Mouse (Mus musculus) gastrocnemius, postnatal 14 days (tissue): Measurements from ENCODE around the gene Cacnb3. TPM values are rescaled to one million over a fixed set of nuclear protein-coding genes. Genes with fewer than 3 reads are reported as not detected.
A peak's percentile ranks its signal among the peaks of the same experiment; 100 is the strongest.
"Not testable (repeated sequence)": the region's sequence is repeated elsewhere in the genome, so short reads cannot be mapped to it uniquely, and the experiment has no call there.

Experiments
- DNase-seq: peaks from one replicate; pipeline ENCODE4 v3.0.0; 2021; ENCODE audit warnings: mixed read lengths
- intact Hi-C: fragments of 180-260 bp; cut with DNase I; formaldehyde crosslinking; loops from one replicate; pipeline ENCODE4 v1.15.1; 2025; ENCODE audit warnings: low total_unique reads
- long read RNA-seq, 2 experiments: library from polyadenylated mRNA; stranded (forward); transcript quantifications; one replicate each; pipeline ENCODE4 v2.0.0; 2021
- total RNA-seq, 2 experiments: library from RNA; stranded (reverse); gene quantifications; 2 replicates each; pipeline ENCODE4 v1.2.3; 2021

The Cacnb3 gene
- total RNA-seq, result 1 to 10 TPM; 6.6 to 9.5 TPM
- long read RNA-seq, experiment 1, partial matches to known transcripts, result 0 of 2 reads
- long read RNA-seq, experiment 1, other reads (novel, unspliced or antisense), result 2 of 2 reads
- long read RNA-seq, experiment 2, partial matches to known transcripts, result 0 of 2 reads
- long read RNA-seq, experiment 2, other reads (novel, unspliced or antisense), result 2 of 2 reads

DNA sequence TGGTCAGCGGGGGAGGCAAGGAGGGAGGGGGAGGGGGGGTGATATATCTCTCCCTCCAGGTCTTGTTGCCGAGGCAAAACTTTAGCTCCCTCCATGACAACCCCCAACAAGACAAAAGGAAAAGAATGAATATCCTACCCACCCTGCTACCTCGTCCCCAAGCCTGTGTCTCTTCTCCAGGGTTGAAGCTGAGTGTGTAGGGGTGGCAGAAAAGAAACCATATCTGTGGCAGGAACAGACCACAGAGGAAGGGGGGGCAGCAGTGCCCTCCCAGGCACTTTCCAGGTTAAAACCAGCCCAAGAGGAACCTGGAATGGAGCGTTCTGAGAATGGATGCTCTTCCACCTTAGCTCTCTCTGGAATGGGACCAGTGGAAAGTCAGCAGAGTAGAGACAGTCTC is at the start of gene Cacnb3:
Gene Cacnb3 (plus strand): TSS at position 301 of the 400 bp plus-strand sequence.
- intact Hi-C loops, result no loop called here
- no peak for DNase-seq

DNA sequence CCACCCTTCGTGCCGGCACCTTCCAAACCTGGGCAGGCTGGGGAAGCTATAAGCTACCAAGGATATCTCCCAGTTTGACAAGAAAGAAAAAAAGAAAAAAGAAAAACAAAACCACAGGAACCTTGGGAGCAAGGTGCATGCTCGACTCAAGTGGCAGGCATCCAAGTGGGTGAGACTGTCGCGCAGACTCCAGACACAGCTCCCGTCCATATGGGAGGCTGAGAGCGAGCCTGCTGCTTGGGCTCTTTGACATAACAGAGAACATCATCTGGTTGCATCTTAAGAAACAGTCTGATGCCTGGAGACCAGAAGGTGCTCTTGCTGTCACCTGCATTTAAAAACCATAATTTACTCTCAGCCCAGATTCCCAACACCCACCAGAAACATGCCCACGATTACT is 48.2 kb upstream of the Cacnb3 start:
- intact Hi-C loops, result no loop called here
- DNase-seq, result no peak

DNA sequence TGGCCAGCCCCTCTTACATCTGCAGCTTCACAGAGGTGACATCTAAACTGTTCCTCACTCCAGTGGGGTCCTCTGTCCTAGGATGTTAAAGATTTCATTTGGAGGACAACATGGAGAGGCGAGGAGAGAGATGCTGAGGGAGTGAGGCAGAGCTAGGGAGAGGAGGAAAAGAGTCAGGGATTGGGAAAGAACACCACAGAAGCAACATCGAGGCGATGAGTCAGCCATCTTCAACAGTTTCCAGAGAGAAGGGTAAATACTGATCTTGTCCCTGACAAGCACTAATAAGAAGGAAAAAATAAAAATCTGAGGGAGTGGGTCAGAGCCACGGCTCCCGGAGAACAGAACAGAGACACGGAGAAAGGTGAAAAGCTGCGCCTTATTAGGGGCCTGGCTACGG is 47.6 kb upstream of the Cacnb3 start:
- intact Hi-C loops, result no loop called here
- no peak for DNase-seq

DNA sequence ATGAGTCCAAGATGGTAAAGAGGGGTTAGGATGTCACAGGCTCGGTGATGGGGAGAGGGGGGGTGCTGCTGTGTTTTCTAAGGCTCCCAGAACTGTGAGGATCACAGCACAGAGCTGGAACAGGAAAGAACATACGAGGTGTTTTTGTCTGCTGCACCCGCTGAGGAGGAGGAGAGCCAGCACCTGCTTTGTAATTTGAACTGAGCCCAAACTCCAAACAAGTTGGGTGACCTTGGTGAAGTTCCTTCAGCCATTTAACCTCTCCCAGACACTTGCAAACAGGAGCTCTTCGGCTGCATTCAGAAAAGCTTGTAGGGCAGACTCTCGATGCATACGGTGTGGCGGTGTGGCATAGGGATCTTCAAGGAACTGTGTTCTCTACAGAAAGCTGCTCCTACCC is 45.2 kb upstream of the Cacnb3 start:
- DNase-seq, result no peak
- intact Hi-C loops, result no loop called here

DNA sequence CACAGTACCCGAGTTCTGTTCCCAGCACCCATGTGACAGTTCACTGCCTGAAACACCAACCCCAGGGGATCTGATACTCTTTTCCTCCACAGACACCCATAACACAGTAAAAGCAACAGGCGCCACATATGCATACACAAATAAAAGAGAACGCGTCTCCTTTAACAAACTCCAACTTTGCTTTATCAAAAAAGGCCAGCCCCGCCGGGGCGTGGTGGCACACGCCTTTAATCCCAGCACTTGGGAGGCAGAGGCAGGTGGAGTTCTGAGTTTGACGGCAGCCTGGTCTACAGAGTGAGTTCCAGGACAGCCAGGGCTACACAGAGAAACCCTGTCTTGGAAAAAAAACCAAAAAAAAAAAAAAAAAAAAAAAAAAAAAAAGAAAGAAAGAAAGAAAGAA is 44.5 kb upstream of the Cacnb3 start:
- DNase-seq, intact Hi-C loops: not testable (repeated sequence)

DNA sequence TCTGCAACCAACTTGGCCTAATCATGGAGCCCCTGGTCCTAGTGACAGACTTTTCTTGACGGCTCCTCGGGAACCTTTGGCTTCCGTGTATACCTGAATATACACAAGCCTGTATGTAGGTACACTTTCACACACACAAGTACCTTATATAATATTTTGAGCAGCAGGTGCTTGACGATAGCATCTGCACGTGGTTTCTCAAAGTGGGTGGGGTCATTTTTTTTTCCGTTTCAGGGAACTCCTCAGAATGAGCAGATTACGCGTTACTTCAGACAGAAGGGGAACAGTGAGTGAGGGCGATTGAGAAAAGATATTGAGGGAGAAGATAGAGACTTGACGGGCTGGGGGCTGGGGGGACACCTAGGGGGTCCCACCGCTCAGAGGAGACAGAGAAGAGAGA is 42.9 kb upstream of the Cacnb3 start:
- DNase-seq, result no peak
- intact Hi-C loops, result no loop called here

DNA sequence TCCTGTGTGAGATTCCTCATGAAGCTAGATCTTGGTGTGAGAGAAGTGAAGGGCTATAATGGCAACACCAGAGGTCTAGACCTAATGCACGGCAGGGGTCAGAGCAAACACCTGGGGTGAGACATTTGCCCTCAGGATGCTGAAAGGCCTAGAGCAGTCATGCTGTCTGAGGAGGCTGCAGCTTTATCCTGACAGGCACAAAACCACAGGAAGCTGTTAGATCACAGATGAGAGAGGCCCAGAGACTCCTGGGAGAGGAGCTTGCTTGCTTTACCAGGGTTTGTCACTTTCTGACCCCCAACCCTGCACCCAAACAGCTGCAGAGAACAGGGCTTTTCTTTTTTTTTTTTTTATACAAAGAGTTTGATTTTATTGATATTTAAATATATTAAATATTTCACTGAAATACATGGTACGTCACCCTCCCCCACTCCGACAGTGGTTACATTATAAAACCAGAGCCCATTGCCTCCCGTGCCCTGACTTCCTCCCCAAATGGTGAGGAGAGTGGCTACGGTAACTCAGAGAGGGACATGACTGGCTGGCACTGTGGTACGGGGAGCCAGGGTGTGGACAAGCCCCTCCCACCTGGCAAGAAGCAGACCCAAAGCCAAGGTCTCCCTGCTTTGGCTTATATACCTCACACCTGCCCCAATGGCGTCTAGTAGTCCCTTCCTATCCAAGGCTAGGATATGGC is 40.9 kb upstream of the Cacnb3 start:
- DNase-seq, result no peak

DNA sequence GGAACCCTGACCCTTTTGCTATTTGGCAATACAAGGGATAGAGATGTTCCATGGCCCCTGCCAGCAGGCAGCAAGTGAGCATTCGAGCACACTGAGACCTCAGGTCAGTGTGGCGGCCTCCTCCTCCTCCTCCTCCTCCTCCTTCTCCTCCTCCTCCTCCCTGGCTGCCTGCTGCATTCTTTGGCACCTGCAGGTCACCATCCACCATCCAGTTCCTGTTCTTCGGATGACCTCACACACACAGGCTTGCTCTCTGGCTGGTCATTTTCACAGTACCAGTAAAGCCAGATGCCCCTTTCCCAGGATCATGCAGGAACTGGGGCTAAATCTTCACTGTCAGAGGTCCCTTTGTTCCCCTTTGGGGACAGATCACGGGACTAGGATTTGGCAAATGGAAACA is 39.2 kb upstream of the Cacnb3 start:
- intact Hi-C loops, result no loop called here

More for the DNA sequence above, 40.9 kb upstream of the Cacnb3 start:
- intact Hi-C loops, result no loop called here

DNA sequence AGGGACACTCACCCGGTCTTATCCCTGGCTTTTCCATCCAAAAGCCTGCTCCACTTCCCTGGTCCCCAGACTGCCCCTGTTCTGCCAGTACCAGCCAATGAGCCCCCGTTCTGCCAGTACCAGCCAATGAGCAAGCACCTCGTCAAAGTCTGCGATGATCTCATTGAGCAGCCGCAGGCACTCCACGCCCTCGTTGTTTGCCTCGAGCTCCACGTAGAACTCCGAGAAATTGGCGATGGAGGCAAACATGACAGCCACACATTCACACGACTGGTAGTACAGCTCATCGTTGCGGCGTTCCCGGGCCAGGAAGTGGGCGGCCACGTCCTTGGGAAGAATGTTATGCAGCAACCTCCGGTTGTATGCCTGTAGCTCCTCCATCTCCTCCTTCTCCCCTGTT is 36.4 kb upstream of the Cacnb3 start:
- intact Hi-C loops, result no loop called here
- no peak for DNase-seq

More for the DNA sequence above, 39.2 kb upstream of the Cacnb3 start:
- no peak for DNase-seq

DNA sequence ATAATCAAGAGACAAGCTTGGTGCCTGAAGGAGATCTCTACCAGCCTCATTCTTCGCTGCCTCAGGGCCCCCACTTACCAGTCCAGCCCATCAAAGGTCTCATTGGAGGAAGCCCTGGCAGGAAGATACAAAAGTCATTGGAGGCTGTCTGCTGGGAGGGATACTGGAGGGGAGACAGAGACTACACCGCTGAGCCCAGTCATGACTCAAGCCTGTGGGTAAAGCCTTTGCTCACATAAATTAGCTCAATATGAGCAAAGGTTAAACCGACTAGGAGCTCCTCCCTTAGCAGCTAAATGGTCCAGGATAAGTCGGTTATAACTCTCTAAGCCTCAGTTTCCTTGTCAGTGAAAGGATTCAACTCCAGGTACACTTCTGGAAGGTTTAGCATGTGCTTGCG is 35.6 kb upstream of the Cacnb3 start:
- DNase-seq, result no peak
- intact Hi-C loops, result no loop called here

DNA sequence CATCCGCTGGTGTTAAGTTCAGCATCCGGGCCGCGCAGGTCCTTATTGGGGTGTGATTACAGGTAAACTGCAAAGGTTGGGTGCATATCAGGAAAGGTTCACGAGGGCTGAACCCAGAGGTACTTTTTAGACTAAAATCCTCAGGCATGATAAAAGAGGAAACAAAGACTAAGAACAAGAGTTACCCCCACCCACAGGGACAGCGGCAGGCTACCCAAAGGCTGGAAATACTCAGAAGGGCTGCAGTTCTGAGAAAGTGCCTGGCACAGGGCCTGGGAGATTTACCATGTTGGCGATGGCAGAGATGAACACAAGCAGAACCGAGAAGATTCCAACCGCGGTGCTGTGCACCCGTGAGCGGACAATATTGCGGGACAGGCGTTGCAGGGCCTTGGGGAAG is 34.0 kb upstream of the Cacnb3 start:
- no peak for DNase-seq
- intact Hi-C loops, result no loop called here

DNA sequence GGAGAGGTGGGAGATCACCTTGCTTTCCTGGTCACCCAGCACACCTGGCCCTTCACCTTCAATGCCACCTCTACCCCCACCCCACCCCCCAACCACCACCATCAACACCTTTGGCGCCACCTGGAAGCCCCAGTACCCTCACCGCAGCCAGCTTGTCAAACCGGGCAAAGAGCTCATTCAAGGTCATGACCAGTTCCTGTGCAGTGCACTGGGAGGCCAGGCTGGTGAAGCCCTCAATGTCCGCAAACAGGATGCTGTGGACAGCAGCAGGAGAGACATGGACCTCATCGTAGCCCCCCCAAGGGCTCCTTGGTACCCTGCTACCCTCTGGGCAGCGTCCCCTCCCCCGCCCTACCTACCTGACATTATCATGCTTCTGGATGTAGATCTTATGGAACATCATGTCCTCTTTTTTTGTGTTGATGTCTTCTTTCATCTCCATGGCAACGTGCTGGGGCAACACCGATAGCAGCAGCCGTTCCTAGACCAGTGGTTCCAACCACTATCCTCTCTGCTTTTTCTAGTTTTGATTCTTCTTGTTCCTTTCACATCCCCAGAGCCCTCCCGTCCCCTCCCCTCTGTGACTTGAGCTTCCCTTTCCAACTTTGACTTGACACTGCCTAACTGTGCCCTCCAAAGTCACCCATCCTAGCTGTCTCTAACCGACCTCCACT is 30.5 kb upstream of the Cacnb3 start:
- intact Hi-C loops, result loop anchor here (2.0 kb wide), 1 partner anchor 29 kb away; no protein-coding TSS in a partner anchor
- no peak for DNase-seq

DNA sequence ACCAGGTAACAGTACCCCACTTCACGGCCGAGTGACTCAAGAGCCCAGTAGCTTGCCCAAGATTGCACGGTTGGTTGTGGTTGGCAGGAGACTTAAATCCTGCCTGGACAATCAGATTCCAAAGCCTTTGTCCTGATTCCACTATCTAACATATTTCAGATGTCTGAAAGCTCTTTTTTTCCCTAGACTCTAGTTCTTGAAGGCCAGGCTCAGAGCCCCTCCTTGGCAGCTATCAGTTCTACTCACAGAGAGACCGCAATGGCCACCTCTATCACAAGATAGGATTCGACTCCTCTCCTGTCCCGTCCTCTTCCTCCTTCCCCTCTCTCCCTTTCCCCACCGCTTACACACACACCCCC is 28.8 kb upstream of the Cacnb3 start:
- no peak for DNase-seq
- intact Hi-C loops, result loop anchor here (2.0 kb wide), 1 partner anchor 27 kb away; no protein-coding TSS in a partner anchor

DNA sequence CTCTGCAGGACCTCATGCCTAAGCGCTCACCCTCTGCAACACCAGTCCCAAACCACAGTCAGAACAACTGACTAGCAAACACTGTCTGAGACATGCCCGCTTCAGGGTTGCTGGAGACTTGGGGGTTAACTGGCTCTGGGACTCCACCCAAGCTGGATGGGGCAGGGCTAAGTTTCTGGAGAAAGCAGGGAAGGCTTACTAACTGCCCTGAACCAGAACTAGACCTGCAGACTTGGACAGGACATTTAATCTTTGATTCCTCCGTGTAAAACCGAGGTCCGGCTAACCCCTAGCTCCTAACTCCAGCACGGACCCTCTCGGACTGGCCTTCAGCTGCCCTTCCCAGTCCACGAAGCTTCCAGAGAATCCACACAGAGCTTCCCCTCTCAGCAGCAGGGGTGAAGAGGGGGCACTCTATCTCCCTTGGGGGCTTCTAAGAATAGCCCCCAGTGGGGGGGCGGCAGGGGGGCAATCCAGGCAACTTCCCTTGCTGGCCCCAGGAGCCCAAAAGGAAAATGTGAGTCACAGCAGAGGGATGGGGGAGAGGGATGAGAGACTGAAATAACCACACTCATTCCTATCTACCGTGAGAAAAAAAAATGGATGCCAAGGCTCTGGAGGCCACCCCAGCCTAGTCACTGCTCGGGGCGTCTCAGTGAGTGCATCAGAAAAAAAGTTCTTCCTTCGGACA is 28.3 kb upstream of the Cacnb3 start:
- DNase-seq, result peak; percentile 64
- intact Hi-C loops, result no loop called here

DNA sequence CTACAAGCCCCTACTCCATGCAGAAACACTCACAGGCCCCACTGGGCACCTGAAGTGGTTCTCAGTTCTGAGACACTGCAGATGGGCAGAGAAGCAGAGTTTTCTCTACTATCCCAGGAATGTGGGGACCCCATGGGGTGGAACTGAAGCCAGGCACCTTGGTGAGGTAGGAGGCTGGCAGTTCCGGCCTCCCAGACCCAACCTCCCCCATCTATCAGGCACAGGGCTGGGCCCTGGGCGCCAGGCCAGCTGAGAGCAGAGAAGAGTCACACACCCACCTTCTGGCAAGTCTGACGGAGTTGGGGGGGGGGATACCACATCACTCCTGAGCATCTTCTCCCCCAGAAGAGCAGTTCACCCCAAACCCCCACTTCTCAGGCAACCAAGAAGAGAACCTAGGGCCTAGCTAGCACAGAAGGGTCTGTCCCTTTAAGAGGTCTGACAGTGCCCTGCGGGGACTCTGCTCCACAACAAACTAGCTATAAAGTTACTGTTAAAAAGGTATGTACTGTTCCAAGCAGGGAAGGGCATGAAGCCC is 27.6 kb upstream of the Cacnb3 start:
- DNase-seq, result no peak

DNA sequence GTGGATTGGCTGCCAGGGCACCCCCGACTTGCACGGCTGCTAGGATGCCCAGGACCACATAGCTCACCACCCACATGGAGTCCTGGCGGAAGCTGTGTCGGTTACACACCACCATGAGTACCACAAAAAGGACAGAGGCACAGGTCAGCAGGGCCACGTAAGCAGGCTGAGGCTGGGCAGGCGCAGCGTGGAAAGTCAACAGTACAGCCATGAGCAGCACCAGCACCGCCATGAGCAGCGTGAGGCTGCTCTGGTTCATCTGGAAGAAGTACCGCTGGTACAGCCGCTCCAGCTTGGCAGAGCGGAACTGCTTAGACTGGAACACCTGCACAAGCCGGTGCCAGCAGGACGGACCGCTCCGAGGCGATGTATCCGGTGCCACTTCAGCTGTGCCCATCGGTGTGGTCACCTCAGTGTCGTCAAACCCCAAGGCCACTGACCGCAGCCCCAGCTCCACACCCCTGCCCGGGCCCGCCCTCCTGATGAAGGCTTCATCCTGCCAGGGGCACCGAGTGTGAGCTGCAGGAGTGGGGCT is 26.5 kb upstream of the Cacnb3 start:
- DNase-seq, result no peak
- intact Hi-C loops, result no loop called here

More for the DNA sequence above, 27.6 kb upstream of the Cacnb3 start:
- intact Hi-C loops, result no loop called here

DNA sequence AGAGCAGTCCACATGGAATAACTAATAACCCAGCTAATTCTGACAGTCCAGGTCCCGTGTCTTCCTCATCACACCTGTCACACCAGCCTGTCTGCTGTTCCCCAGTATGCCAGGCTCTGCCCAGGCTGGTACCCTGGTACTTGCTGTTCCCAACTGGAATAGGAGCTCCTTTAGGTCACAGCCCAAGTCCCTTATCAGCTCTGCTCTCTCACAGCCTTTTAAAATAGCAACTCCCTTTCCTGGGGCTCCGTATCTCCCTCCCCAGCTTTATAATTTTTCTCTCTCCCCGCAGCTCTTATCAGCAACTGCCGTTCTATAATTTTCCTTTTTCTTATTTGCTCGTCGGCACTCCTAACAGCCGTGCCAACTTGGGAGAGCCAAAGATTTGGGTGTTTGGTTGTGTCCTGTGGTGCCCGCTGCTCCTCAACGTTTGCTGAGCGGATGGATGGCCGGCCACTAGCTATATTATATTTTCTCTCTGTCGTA is 24.5 kb upstream of the Cacnb3 start:
- intact Hi-C loops, result no loop called here
- no peak for DNase-seq

DNA sequence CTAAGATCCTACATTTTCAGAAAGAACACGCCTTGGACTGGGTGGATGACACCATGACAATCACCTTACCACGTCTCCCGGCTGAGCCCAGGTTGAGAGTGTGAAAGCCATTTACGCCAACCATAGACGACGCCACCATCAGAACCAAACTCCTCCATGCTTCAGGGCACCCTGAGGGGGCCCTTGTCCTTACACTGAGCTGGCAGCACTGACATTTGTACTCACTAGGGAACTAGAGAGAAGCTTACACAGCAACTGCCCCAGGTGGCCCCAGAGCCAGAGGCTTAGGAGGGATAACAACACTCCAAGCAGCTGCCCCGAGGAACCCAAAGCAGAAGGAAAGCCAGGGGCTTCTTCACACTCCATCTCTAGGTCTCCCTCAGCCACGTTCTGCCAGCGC is 23.9 kb upstream of the Cacnb3 start:
- intact Hi-C loops, result no loop called here
- DNase-seq, result no peak

DNA sequence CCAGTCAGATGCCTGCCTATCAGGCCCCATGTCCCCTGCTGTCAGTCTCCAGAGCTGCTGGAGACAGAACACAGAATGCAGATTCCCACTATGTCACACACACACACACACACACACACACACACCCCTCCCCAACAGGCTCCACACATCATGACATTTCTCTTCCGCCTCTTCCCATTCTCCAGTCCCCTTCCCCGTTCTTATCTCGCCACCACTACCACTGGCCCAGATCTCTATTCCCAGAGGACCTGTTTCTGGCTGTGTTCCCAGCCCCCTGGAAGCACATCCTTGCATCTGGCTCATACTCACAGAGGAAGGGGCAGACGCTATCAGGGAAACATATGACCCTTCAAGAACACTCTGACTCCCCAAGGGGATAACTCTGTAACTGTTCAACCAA is 23.1 kb upstream of the Cacnb3 start:
- DNase-seq, result peak; percentile 56
- intact Hi-C loops, result no loop called here
